ENCODE assay signal across 9 mouse cellular contexts in the genomic region with DNA sequence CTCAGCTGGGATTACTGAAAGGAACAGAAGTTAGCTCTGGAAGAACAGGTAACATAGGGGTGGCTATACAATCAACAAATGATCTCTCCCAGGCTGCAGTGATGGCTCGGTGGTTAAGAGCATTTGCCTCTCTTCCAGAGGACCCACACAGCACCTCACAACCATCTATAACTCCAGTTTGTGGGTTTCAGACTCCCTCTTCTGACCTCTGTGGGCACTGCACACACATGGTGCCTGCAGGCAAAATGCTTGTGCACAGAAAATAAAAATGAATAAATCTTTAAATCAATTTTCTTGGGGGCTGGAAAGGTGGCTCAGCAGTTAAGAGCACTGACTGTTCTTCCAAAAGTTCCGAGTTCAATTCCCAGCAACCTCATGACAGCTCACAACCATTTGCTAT. TPM values are rescaled to one million over a fixed set of nuclear protein-coding genes. Genes with fewer than 3 reads are reported as not detected.
DNase-seq lines count a peak whose midpoint lies in the region; ATAC-seq and TF ChIP-seq lines count a peak whose summit lies in the region.
"Had no signal": no experiment of that assay in that cellular context is flagged by ENCODE, and none has a peak within 500 bp of the region (broad histone marks: within the 10 kb centered on the region; RNA-seq: fewer than 3 reads in every experiment).

No protein-coding gene starts in this region.

- TF ChIP-seq EP300 in ES-Bruce4 (IDR thresholded peaks at IDR 0.05; ENCODE audit: insufficient read depth, low read depth, low read length) = no peak

- TF ChIP-seq POLR2A in ES-Bruce4 (IDR thresholded peaks at IDR 0.05; ENCODE audit: insufficient read depth, low read length) = no peak

- H3K27ac ChIP-seq in gastrocnemius, adult 2 months = no peak overlapping the region
- no peak overlapping the region for H3K27ac ChIP-seq in midbrain, embryonic 11.5 days (ENCODE audit: low read depth, low read length)
- H3K27ac ChIP-seq in midbrain, embryonic 15.5 days = no peak overlapping the region
- no peak overlapping the region for H3K27ac ChIP-seq in ES-Bruce4 (ENCODE audit: insufficient read depth, low read length)
- H3K27ac ChIP-seq: heart, embryonic 15.5 days had no signal

- H3K4me2 ChIP-seq in midbrain, embryonic 11.5 days = no peak overlapping the region
- H3K4me2 ChIP-seq in midbrain, embryonic 15.5 days = no peak overlapping the region
- H3K4me2 ChIP-seq: heart, embryonic 15.5 days had no signal

- no peaks in the 10 kb centered on the region for H3K4me1 ChIP-seq in midbrain, embryonic 11.5 days (ENCODE audit: control insufficient read depth, insufficient read depth, low read length)
- H3K4me1 ChIP-seq in midbrain, embryonic 15.5 days = no peaks in the 10 kb centered on the region
- H3K4me1 ChIP-seq in ES-Bruce4 (ENCODE audit: control insufficient read depth, insufficient read depth, low read length) = no peaks in the 10 kb centered on the region

- H3K9ac ChIP-seq in midbrain, embryonic 11.5 days (ENCODE audit: low read length) = no peak overlapping the region
- H3K9ac ChIP-seq in midbrain, embryonic 15.5 days = no peak overlapping the region
- H3K9ac ChIP-seq in ES-Bruce4 (ENCODE audit: low read depth, poor library complexity, severe bottlenecking) = no peak overlapping the region
- H3K9ac ChIP-seq: heart, embryonic 15.5 days had no signal

- 71% methylated on average over 2 of the region's 2 CpGs for WGBS in midbrain, embryonic 11.5 days
- 82% methylated on average over 2 of the region's 2 CpGs for WGBS in midbrain, embryonic 15.5 days

- ATAC-seq in midbrain, embryonic 11.5 days (ENCODE audit: low FRiP score) = no peak
- no peak for ATAC-seq in midbrain, embryonic 15.5 days (replicated peaks)
- peak; percentile 46; the same call in 1 of the 2 replicates for ATAC-seq in megakaryocyte-erythroid progenitor cell, adult 5-6 weeks (replicated peaks; ENCODE audit: low FRiP score, low TSS enrichment, poor library complexity, severe bottlenecking)

- no peak for DNase-seq in gastrocnemius, adult 2 months
- DNase-seq in gastrocnemius, postnatal 14 days = no peak
- peak; percentile 67 for DNase-seq in midbrain, embryonic 11.5 days (ENCODE audit: low spot score, missing footprints)
- DNase-seq in heart, adult 11 months = no peak
- no peak for DNase-seq in ovary, postnatal 10 days (ENCODE audit: low spot score)

- H3K9me3 ChIP-seq in midbrain, embryonic 11.5 days (ENCODE audit: control insufficient read depth, low read length) = no peaks in the 10 kb centered on the region
- H3K9me3 ChIP-seq in midbrain, embryonic 15.5 days = no peaks in the 10 kb centered on the region
- H3K9me3 ChIP-seq in ES-Bruce4 (replicated peaks; ENCODE audit: control insufficient read depth, insufficient read depth, low read length, poor library complexity, severe bottlenecking) = no peaks in the 10 kb centered on the region
- H3K9me3 ChIP-seq: heart, embryonic 15.5 days had no signal

- no peaks in the 10 kb centered on the region for H3K36me3 ChIP-seq in midbrain, embryonic 11.5 days (ENCODE audit: control insufficient read depth, insufficient read depth, low read length)
- no peaks in the 10 kb centered on the region for H3K36me3 ChIP-seq in midbrain, embryonic 15.5 days (replicated peaks)
- H3K36me3 ChIP-seq in ES-Bruce4 (ENCODE audit: control insufficient read depth, insufficient read depth, low read length, poor library complexity, severe bottlenecking) = peaks cover 2% of the 10 kb centered on the region; the same call in 1 of the 2 replicates
- H3K36me3 ChIP-seq: heart, embryonic 15.5 days had no signal

- no peak overlapping the region for H3K4me3 ChIP-seq in gastrocnemius, adult 2 months
- no peak overlapping the region for H3K4me3 ChIP-seq in midbrain, embryonic 11.5 days (ENCODE audit: low read depth, low read length)
- no peak overlapping the region for H3K4me3 ChIP-seq in midbrain, embryonic 15.5 days
- H3K4me3 ChIP-seq in ES-Bruce4 (ENCODE audit: low read depth, low read length) = no peak overlapping the region
- H3K4me3 ChIP-seq: heart, embryonic 15.5 days had no signal

- intact Hi-C loops in gastrocnemius, adult 2 months (cut with DNase I) = no loop called here
- intact Hi-C loops in gastrocnemius, postnatal 14 days (cut with DNase I; ENCODE audit: low total_unique reads) = no loop called here

- H3K27me3 ChIP-seq in midbrain, embryonic 11.5 days (ENCODE audit: control insufficient read depth, insufficient read depth, low read length) = no peaks in the 10 kb centered on the region
- no peaks in the 10 kb centered on the region for H3K27me3 ChIP-seq in midbrain, embryonic 15.5 days (replicated peaks)
- no peaks in the 10 kb centered on the region for H3K27me3 ChIP-seq in ES-Bruce4 (ENCODE audit: control insufficient read depth, insufficient read depth, low read length, poor library complexity, severe bottlenecking)
- H3K27me3 ChIP-seq: heart, embryonic 15.5 days had no signal

- TF ChIP-seq CTCF in gastrocnemius, adult 2 months (IDR thresholded peaks at IDR 0.05) = peak; percentile 60
- TF ChIP-seq CTCF in ES-Bruce4 (IDR thresholded peaks at IDR 0.05; ENCODE audit: low read depth, low read length) = peak; percentile 46

RNA-seq across cellular contexts. Expression of a gene that starts 9.8 kb away (rescaled TPM):
- total RNA-seq in gastrocnemius, adult 2 months (2021) = 10 to 100 TPM; 10.7 to 14.0 TPM
- total RNA-seq in gastrocnemius, postnatal 14 days (2021) = 10 to 100 TPM; 18.7 to 21.6 TPM
- polyA plus RNA-seq in midbrain, embryonic 11.5 days (2014; fragmentation: Nextera tagmentation; extraction: Ambion mirVana) = 136 and 144 TPM in 2 replicates
- polyA plus RNA-seq in midbrain, embryonic 15.5 days (2015; fragmentation: Nextera tagmentation; extraction: Ambion mirVana) = 151 and 154 TPM in 2 replicates
- polyA plus RNA-seq in ES-Bruce4 (2011; ENCODE audit: insufficient read depth, insufficient read length, low read depth, missing spikeins) = 27.4 and 33.4 TPM in 2 replicates
- total RNA-seq in megakaryocyte-erythroid progenitor cell, adult 5-6 weeks (2014; fragmentation: Nextera tagmentation) = 47.1 and 48.7 TPM in 2 replicates
- total RNA-seq in megakaryocyte-erythroid progenitor cell, adult 5-6 weeks (2017) = 58.7 and 68.5 TPM in 2 replicates

RNA-seq across cellular contexts. Expression of a gene that starts 16.3 kb away (rescaled TPM):
- 10 to 100 TPM; 42.2 to 48.9 TPM for total RNA-seq in gastrocnemius, adult 2 months (2021)
- 10 to 100 TPM; 32.7 to 38.4 TPM for total RNA-seq in gastrocnemius, postnatal 14 days (2021)
- polyA plus RNA-seq in midbrain, embryonic 11.5 days (2014; fragmentation: Nextera tagmentation; extraction: Ambion mirVana) = 9.9 and 11.7 TPM in 2 replicates
- polyA plus RNA-seq in midbrain, embryonic 15.5 days (2015; fragmentation: Nextera tagmentation; extraction: Ambion mirVana) = 36.9 and 37.6 TPM in 2 replicates
- polyA plus RNA-seq in ES-Bruce4 (2011; ENCODE audit: insufficient read depth, insufficient read length, low read depth, missing spikeins) = 10.6 and 11.7 TPM in 2 replicates
- 6.8 and 12.1 TPM in 2 replicates for total RNA-seq in megakaryocyte-erythroid progenitor cell, adult 5-6 weeks (2014; fragmentation: Nextera tagmentation)
- total RNA-seq in megakaryocyte-erythroid progenitor cell, adult 5-6 weeks (2017) = 5.9 and 7.8 TPM in 2 replicates

RNA-seq across cellular contexts. Expression of a gene that starts 25.1 kb away (rescaled TPM):
- 1,000 to 10,000 TPM; 2,835 to 2,943 TPM for total RNA-seq in gastrocnemius, adult 2 months (2021)
- total RNA-seq in gastrocnemius, postnatal 14 days (2021) = 1,000 to 10,000 TPM; 3,325 to 3,362 TPM
- polyA plus RNA-seq in midbrain, embryonic 11.5 days (2014; fragmentation: Nextera tagmentation; extraction: Ambion mirVana) = 4.5 and 4.6 TPM in 2 replicates
- 2.4 and 3.4 TPM in 2 replicates for polyA plus RNA-seq in midbrain, embryonic 15.5 days (2015; fragmentation: Nextera tagmentation; extraction: Ambion mirVana)
- 1.6 and 2.2 TPM in 2 replicates for polyA plus RNA-seq in ES-Bruce4 (2011; ENCODE audit: insufficient read depth, insufficient read length, low read depth, missing spikeins)
- 0.24 TPM in 1 of 2 replicates, not detected in the other for total RNA-seq in megakaryocyte-erythroid progenitor cell, adult 5-6 weeks (2014; fragmentation: Nextera tagmentation)
- total RNA-seq in megakaryocyte-erythroid progenitor cell, adult 5-6 weeks (2017) = not detected in 2 replicates

RNA-seq across cellular contexts. Expression of a gene that starts 59.3 kb away (rescaled TPM):
- total RNA-seq in gastrocnemius, adult 2 months (2021) = 1 to 10 TPM; 1.7 to 3.1 TPM
- 1 to 10 TPM; 2.1 to 3.3 TPM for total RNA-seq in gastrocnemius, postnatal 14 days (2021)
- 7.1 and 7.3 TPM in 2 replicates for polyA plus RNA-seq in midbrain, embryonic 11.5 days (2014; fragmentation: Nextera tagmentation; extraction: Ambion mirVana)
- polyA plus RNA-seq in midbrain, embryonic 15.5 days (2015; fragmentation: Nextera tagmentation; extraction: Ambion mirVana) = 8.4 and 8.8 TPM in 2 replicates
- 9.3 and 9.9 TPM in 2 replicates for polyA plus RNA-seq in ES-Bruce4 (2011; ENCODE audit: insufficient read depth, insufficient read length, low read depth, missing spikeins)
- 8.8 and 15.2 TPM in 2 replicates for total RNA-seq in megakaryocyte-erythroid progenitor cell, adult 5-6 weeks (2014; fragmentation: Nextera tagmentation)
- total RNA-seq in megakaryocyte-erythroid progenitor cell, adult 5-6 weeks (2017) = 3.6 and 3.9 TPM in 2 replicates

Comparison
In these comparisons a context has a peak if more than half of its experiments do, and no peak if none do; other contexts are left out.
1. RNA of a gene that starts 25.1 kb away (total RNA-seq): 3,325 to 3,362 TPM in gastrocnemius, postnatal 14 days and 2,835 to 2,943 TPM in gastrocnemius, adult 2 months; 0.24 TPM in megakaryocyte-erythroid progenitor cell, adult 5-6 weeks; every median in the first group is over 1,000 times any median in the second.